Mouse (Mus musculus): ENCODE results near the gene Arhgef28.

GRCm38 (mm10) chr13:98205111-98205510, 1.1 kb downstream of the Arhgef28 start:
- no peak for TF ChIP-seq EP300 (IDR thresholded peaks at IDR 0.05; ENCODE audit: low read depth)
- no peak for TF ChIP-seq CTCF (IDR thresholded peaks at IDR 0.05; ENCODE audit: low read depth)

All from liver, embryonic 14.5 days (tissue).